Mouse (Mus musculus) kidney, embryonic 16.5 days (tissue): ENCODE measurements around the gene Rgl1. TPM values are rescaled to one million over a fixed set of nuclear protein-coding genes. Genes with fewer than 3 reads are reported as not detected.

ENCODE experiments used
- ATAC-seq: fragments of 200-750 bp; cut with Nextera tagmentation; 2 replicates; pipeline ENCODE4 v1.8.0; 2017; ENCODE audit warnings: moderate TSS enrichment; ENCODE audit not compliant: low FRiP score, low TSS enrichment
- H3K27ac ChIP-seq: fragments of 300-500 bp; sonication (generic); 2 replicates; pipeline ENCODE4 v1.5.1; 2014; ENCODE audit warnings: low read length
- H3K27me3 ChIP-seq: fragments of 300-500 bp; sonication (generic); 2 replicates; pipeline ENCODE4 v1.6.1; 2014; ENCODE audit warnings: low read length, control low read depth, mixed read lengths; ENCODE audit not compliant: insufficient read depth
- H3K36me3 ChIP-seq: fragments of 300-500 bp; sonication (generic); 2 replicates; pipeline ENCODE4 v1.6.1; 2014; ENCODE audit warnings: low read length, control low read depth, mixed read lengths; ENCODE audit not compliant: insufficient read depth
- H3K4me1 ChIP-seq: fragments of 300-500 bp; sonication (generic); 2 replicates; pipeline ENCODE4 v1.6.1; 2014; ENCODE audit warnings: low read length, control low read depth, mixed read lengths; ENCODE audit not compliant: insufficient read depth
- H3K4me2 ChIP-seq: fragments of 300-500 bp; sonication (generic); replicated peaks from 2 replicates; pipeline ENCODE4 v1.6.1; 2014; ENCODE audit warnings: low read depth, low read length
- H3K4me3 ChIP-seq: fragments of 300-500 bp; sonication (generic); 2 replicates; pipeline ENCODE4 v1.5.1; 2014; ENCODE audit warnings: mild to moderate bottlenecking, low read length
- H3K9ac ChIP-seq: fragments of 300-500 bp; sonication (generic); replicated peaks from 2 replicates; pipeline ENCODE4 v1.6.1; 2014; ENCODE audit warnings: low read length
- H3K9me3 ChIP-seq: fragments of 300-500 bp; sonication (generic); 2 replicates; pipeline ENCODE4 v1.6.1; 2016; ENCODE audit warnings: low read length, control low read depth
- WGBS: fragments of 180-500 bp; shearing (Covaris S2); extraction: QIAGEN DNeasy Blood & Tissue Kit; methylation state at CpG from one replicate; pipeline ENCODE4 v1.1.7; 2014; 5-methylcytosine and 5-hydroxymethylcytosine counted together
- polyA plus RNA-seq: library from polyadenylated mRNA; unstranded; fragments of >200 nt; fragmentation: Nextera tagmentation; extraction: Ambion mirVana; gene quantifications from 2 replicates; pipeline ENCODE4 v1.2.1, GENCODE M21; 2015

Rgl1 gene
- polyA plus RNA-seq, 1 experiment from 2014 or later, result 58.6 TPM

GRCm38 (mm10) chr1:152681116-152681515, 85.0 kb downstream of the Rgl1 start:
- no peak overlapping the region for H3K4me3 ChIP-seq
- H3K27ac ChIP-seq, result no peak overlapping the region
- peaks cover 43% of the 10 kb centered on the region for H3K4me1 ChIP-seq

DNA sequence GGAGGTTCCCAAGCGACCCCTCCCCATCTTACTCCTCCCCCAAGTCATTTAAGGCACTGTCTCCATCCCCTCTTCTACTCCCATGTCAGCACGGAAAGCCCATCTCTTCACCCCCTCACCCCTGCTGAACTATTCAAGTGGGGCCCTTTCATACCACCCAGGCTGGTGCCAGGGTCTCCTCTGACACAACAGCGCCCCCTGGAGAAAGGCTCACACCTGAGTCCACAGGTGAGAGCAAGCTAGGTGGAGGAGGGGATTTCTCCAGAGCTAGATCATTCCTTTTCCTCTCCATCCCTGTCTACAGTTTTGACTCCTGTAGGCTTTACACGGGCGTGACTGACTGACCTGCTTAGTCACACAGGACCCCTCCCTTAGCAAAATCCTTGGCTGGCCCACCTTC, 87.7 kb downstream of the Rgl1 start:
- H3K36me3 ChIP-seq, result no peaks in the 10 kb centered on the region
- no peak overlapping the region for H3K4me2 ChIP-seq
- H3K27ac ChIP-seq, result peak overlapping the region; percentile 87
- no peak; the same call in 1 of the 2 replicates for ATAC-seq
- H3K4me3 ChIP-seq, result no peak overlapping the region
- no peaks in the 10 kb centered on the region for H3K27me3 ChIP-seq
- H3K9me3 ChIP-seq, result peaks cover 2% of the 10 kb centered on the region; the same call in 1 of the 2 replicates
- H3K4me1 ChIP-seq, result peaks cover 33% of the 10 kb centered on the region; the same call in 1 of the 2 replicates
- no peak overlapping the region for H3K9ac ChIP-seq
- WGBS, result 40% methylated on average over 5 of the region's 5 CpGs

More at GRCm38 (mm10) chr1:152681116-152681515, 85.0 kb downstream of the Rgl1 start:
- Histone ChIP-seq H3K36me3 (no peaks in the 10 kb centered on the region), H3K9ac (no peak overlapping the region), H3K27me3 (no peaks in the 10 kb centered on the region), H3K4me2 (no peak overlapping the region), H3K9me3 (no peaks in the 10 kb centered on the region)
- WGBS, result 37% methylated on average over 8 of the region's 8 CpGs
- no peak for ATAC-seq

- ATAC-seq, result peak; percentile 76
- 48% methylated on average over 12 of the region's 12 CpGs for WGBS
- Histone ChIP-seq H3K27me3 (no peaks in the 10 kb centered on the region), H3K27ac (peak overlapping the region; percentile 87), H3K9me3 (peaks cover 2% of the 10 kb centered on the region; the same call in 1 of the 2 replicates), H3K36me3 (no peaks in the 10 kb centered on the region), H3K4me1 (peaks cover 27% of the 10 kb centered on the region; the same call in 1 of the 2 replicates), H3K4me2 (peak overlapping the region; percentile 12; the same call in 1 of the 2 replicates), H3K9ac (no peak overlapping the region; the same call in 1 of the 2 replicates), H3K4me3 (no peak overlapping the region)
Observed at GRCm38 (mm10) chr1:152677482-152678211, 88.5 kb downstream of the Rgl1 start.

- no peaks in the 10 kb centered on the region for H3K27me3 ChIP-seq
- 44% methylated on average over 8 of the region's 8 CpGs for WGBS
- H3K9ac ChIP-seq, result no peak overlapping the region
- no peak overlapping the region for H3K4me3 ChIP-seq
- H3K4me2 ChIP-seq, result no peak overlapping the region
- H3K27ac ChIP-seq, result peak overlapping the region; percentile 2; the same call in 1 of the 2 replicates
- no peaks in the 10 kb centered on the region for H3K9me3 ChIP-seq
- ATAC-seq, result peak; percentile 70; the same call in 1 of the 2 replicates
- peaks cover 9% of the 10 kb centered on the region for H3K4me1 ChIP-seq
- no peaks in the 10 kb centered on the region for H3K36me3 ChIP-seq
Observed at GRCm38 (mm10) chr1:152669446-152670180, 96.5 kb downstream of the Rgl1 start.

DNA sequence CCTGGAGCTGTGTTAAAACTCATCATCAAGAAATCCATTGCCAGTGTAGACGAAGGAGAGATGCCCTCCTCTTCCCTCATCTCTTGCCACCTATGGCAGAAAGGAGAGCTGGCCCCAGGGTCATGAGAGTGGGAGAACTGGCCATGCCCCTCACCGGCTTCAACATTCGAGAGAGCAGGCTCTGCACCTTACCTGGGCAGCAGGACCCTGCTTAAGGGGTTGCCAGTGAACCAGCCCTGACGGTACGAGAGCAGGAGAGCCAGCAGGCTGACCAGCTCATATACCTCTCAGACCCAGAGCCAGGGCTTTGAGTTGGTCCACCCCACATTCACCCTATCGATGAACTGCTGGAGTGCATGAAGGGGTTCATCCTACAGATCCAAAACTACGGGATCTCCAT, 105.7 kb downstream of the Rgl1 start:
- H3K4me2 ChIP-seq, result no peak overlapping the region
- H3K4me3 ChIP-seq, result no peak overlapping the region
- no peak for ATAC-seq
- H3K9me3 ChIP-seq, result no peaks in the 10 kb centered on the region
- 89% methylated on average over 7 of the region's 7 CpGs for WGBS
- H3K27me3 ChIP-seq, result no peaks in the 10 kb centered on the region
- no peaks in the 10 kb centered on the region for H3K36me3 ChIP-seq
- H3K4me1 ChIP-seq, result no peaks in the 10 kb centered on the region
- no peak overlapping the region for H3K27ac ChIP-seq
- H3K9ac ChIP-seq, result no peak overlapping the region

DNA sequence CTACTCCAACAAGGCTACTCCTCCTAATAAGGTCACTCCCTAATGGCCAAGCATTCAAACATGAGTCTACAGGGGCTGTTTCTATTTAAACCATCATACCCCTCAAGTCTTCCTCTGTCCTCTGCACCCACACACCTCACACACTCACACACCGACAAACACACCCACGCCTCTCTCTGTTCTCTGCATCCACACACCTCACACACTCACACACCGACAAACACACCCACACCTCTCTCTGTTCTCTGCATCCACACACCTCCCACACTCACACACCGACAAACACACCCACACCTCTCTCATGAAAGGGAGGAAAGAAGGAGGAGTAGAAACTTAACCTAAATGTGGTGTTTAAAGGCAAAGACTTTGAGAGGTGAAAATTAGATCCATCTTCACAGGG, 106.2 kb downstream of the Rgl1 start:
- 89% methylated on average over 4 of the region's 4 CpGs for WGBS
- no peak overlapping the region for H3K9ac ChIP-seq
- no peaks in the 10 kb centered on the region for H3K9me3 ChIP-seq
- no peak overlapping the region for H3K27ac ChIP-seq
- no peaks in the 10 kb centered on the region for H3K36me3 ChIP-seq
- no peak overlapping the region for H3K4me2 ChIP-seq
- no peaks in the 10 kb centered on the region for H3K4me1 ChIP-seq
- H3K27me3 ChIP-seq, result no peaks in the 10 kb centered on the region
- no peak overlapping the region for H3K4me3 ChIP-seq
- no peak for ATAC-seq

- Histone ChIP-seq H3K27ac (no peak overlapping the region), H3K9me3 (no peaks in the 10 kb centered on the region), H3K4me2 (no peak overlapping the region), H3K36me3 (no peaks in the 10 kb centered on the region), H3K27me3 (no peaks in the 10 kb centered on the region), H3K4me3 (no peak overlapping the region), H3K4me1 (no peaks in the 10 kb centered on the region), H3K9ac (no peak overlapping the region)
- no peak for ATAC-seq
- WGBS, result 87% methylated on average over 6 of the region's 6 CpGs
Observed at GRCm38 (mm10) chr1:152656601-152657000, 109.5 kb downstream of the Rgl1 start.

GRCm38 (mm10) chr1:152654851-152655250, 111.3 kb downstream of the Rgl1 start:
- Histone ChIP-seq H3K4me3 (no peak overlapping the region), H3K9me3 (no peaks in the 10 kb centered on the region), H3K27ac (no peak overlapping the region), H3K4me2 (no peak overlapping the region), H3K9ac (no peak overlapping the region), H3K36me3 (no peaks in the 10 kb centered on the region), H3K4me1 (no peaks in the 10 kb centered on the region), H3K27me3 (no peaks in the 10 kb centered on the region)
- 92% methylated on average over 6 of the region's 6 CpGs for WGBS
- ATAC-seq, result no peak

- Histone ChIP-seq H3K27me3 (no peaks in the 10 kb centered on the region), H3K27ac (no peak overlapping the region), H3K4me3 (no peak overlapping the region), H3K9ac (no peak overlapping the region), H3K4me1 (no peaks in the 10 kb centered on the region), H3K4me2 (no peak overlapping the region), H3K9me3 (no peaks in the 10 kb centered on the region), H3K36me3 (no peaks in the 10 kb centered on the region)
- 95% methylated on average over 1 of the region's 1 CpGs for WGBS
- no peak for ATAC-seq
Observed at GRCm38 (mm10) chr1:152651495-152651874, 114.7 kb downstream of the Rgl1 start.
